Mouse (Mus musculus): ENCODE measurements at regions not wholly inside any gene's neighbourhood (a gene's known extent, or its start where the extent isn't known, plus 50 kb on each side); places are given as distances from the start of the nearest gene placed in this dataset.
A peak's percentile ranks its signal among the peaks of the same experiment; 100 is the strongest.
"Not testable (repeated sequence)": the region's sequence is repeated elsewhere in the genome, so short reads cannot be mapped to it uniquely, and the experiment has no call there.

- no peak for DNase-seq
Measured at GRCm38 (mm10) chr10:7390239-7391091, 83.0 kb downstream of the Ulbp1 start.

- not testable (repeated sequence) for DNase-seq
Measured at GRCm38 (mm10) chr10:7358791-7359190, 114.6 kb downstream of the Ulbp1 start.

GRCm38 (mm10) chr10:7344290-7344689 is 129.1 kb downstream of the Ulbp1 start:
- DNase-seq: peak; percentile 58

- DNase-seq: not testable (repeated sequence)
Measured at GRCm38 (mm10) chr10:7343736-7344135, 129.7 kb downstream of the Ulbp1 start.

- peak; percentile 91 for DNase-seq
Measured at GRCm38 (mm10) chr10:7333077-7333747, 121.2 kb upstream of the Cnksr3 start.

GRCm38 (mm10) chr10:7328262-7328661 is 116.2 kb upstream of the Cnksr3 start:
- no peak for DNase-seq

- not testable (repeated sequence) for DNase-seq
Measured at GRCm38 (mm10) chr10:7327046-7327445, 115.0 kb upstream of the Cnksr3 start.

- no peak for DNase-seq
Measured at GRCm38 (mm10) chr10:7325074-7325473, 113.0 kb upstream of the Cnksr3 start.

- DNase-seq: peak; percentile 94
Measured at GRCm38 (mm10) chr10:7323258-7323657, 111.2 kb upstream of the Cnksr3 start.

GRCm38 (mm10) chr10:7309927-7310326 is 97.9 kb upstream of the Cnksr3 start:
- DNase-seq: no peak

GRCm38 (mm10) chr10:7305881-7306280 is 93.8 kb upstream of the Cnksr3 start:
- DNase-seq: not testable (repeated sequence)

- DNase-seq: no peak
Measured at GRCm38 (mm10) chr10:7298377-7298776, 86.3 kb upstream of the Cnksr3 start.

- peak; percentile 67 for DNase-seq
Measured at GRCm38 (mm10) chr10:7295921-7296320, 83.9 kb upstream of the Cnksr3 start.

GRCm38 (mm10) chr10:7293203-7293602 is 81.2 kb upstream of the Cnksr3 start:
- DNase-seq: peak; percentile 42

GRCm38 (mm10) chr10:7289773-7290411 is 77.9 kb upstream of the Cnksr3 start:
- peak; percentile 87 for DNase-seq

GRCm38 (mm10) chr10:7285112-7285905 is 73.3 kb upstream of the Cnksr3 start:
- no peak for DNase-seq

GRCm38 (mm10) chr10:7280429-7280828 is 68.4 kb upstream of the Cnksr3 start:
- DNase-seq: no peak

GRCm38 (mm10) chr10:7278820-7279219 is 66.8 kb upstream of the Cnksr3 start:
- DNase-seq: peak; percentile 83

GRCm38 (mm10) chr10:7275357-7275756 is 63.3 kb upstream of the Cnksr3 start:
- peak; percentile 84 for DNase-seq

GRCm38 (mm10) chr10:7274422-7274821 is 62.4 kb upstream of the Cnksr3 start:
- DNase-seq: peak; percentile 94

- peak; percentile 16 for DNase-seq
Measured at GRCm38 (mm10) chr10:7271156-7271555, 59.1 kb upstream of the Cnksr3 start.

- peak; percentile 83 for DNase-seq
Measured at GRCm38 (mm10) chr10:7268386-7269033, 56.5 kb upstream of the Cnksr3 start.
